Mouse (Mus musculus) urinary bladder, postnatal 14 days (tissue): ENCODE results near the gene Fgf22.
"Not testable (repeated sequence)": the region's sequence is repeated elsewhere in the genome, so short reads cannot be mapped to it uniquely, and the experiment has no call there.

Source experiments
- DNase-seq: peaks from one replicate; pipeline ENCODE4 v3.0.0; 2021; ENCODE audit warnings: low spot score

Fgf22 gene

GRCm38 (mm10) chr10:79732500-79732899 is 22.4 kb upstream of the Fgf22 start:
- DNase-seq, result no peak

DNA sequence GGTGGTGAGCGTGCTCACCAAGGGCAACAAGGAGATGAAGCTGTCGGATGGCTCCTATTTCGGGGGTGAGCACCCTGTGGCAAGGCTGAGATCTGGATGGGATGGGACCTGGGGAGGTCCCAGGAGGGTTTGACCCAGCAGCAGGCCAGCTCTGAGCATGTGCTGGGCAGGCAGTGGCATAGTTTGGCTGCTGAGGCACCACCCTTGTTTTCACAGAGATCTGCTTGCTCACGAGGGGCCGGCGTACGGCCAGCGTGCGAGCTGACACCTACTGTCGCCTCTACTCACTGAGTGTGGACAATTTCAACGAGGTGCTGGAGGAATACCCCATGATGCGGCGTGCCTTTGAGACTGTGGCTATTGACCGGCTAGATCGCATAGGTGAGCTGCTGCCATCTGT is 21.0 kb upstream of the Fgf22 start:
- DNase-seq, result no peak

- no peak for DNase-seq
These were observed 19.5 kb upstream of the Fgf22 start for GRCm38 (mm10) chr10:79735361-79735760.

- DNase-seq, result peak; percentile 44
These were observed 18.2 kb upstream of the Fgf22 start for GRCm38 (mm10) chr10:79736706-79737105.

DNA sequence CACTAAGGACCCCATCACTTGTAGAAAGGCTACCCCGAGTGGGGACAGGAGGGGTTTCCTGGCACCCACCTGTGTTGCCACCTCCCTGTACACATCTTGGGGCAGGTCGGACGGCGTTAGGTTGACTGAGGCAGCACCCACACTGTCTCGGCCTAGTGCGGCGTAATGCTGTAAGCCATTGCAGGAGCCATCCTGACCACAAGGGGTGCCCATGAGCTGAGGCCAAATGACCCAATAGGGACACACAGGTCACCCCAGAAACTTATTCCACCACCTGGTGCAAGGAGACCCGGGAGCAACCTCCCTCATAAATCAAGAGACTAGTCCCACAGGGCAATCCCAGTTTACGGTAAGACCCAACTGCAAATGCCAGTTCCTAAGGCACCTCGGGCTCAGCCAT is 16.6 kb upstream of the Fgf22 start:
- no peak for DNase-seq

- no peak for DNase-seq
These were observed 15.6 kb upstream of the Fgf22 start for GRCm38 (mm10) chr10:79739234-79739633.

DNA sequence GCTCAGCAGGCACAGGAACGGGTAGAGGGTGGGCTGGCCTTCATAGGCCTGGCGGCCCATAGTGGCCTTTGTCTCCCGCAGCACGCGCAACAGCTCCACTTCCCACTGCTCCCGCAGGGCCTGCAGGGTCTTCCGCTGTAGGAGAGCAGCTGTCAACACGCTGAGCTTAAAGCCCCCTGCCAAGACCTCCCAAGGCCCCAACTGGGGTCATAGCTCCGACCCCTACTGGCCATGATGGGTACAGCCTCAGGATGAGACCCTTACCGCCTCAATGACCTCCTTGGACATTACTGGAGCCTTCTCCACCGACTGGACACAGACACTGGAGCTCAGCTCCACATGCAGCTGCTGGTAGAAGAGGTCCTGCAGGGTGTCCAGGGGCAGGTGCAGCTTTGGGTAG is 14.0 kb upstream of the Fgf22 start:
- no peak for DNase-seq

- no peak for DNase-seq
These were observed 11.7 kb upstream of the Fgf22 start for GRCm38 (mm10) chr10:79743161-79743560.

DNA sequence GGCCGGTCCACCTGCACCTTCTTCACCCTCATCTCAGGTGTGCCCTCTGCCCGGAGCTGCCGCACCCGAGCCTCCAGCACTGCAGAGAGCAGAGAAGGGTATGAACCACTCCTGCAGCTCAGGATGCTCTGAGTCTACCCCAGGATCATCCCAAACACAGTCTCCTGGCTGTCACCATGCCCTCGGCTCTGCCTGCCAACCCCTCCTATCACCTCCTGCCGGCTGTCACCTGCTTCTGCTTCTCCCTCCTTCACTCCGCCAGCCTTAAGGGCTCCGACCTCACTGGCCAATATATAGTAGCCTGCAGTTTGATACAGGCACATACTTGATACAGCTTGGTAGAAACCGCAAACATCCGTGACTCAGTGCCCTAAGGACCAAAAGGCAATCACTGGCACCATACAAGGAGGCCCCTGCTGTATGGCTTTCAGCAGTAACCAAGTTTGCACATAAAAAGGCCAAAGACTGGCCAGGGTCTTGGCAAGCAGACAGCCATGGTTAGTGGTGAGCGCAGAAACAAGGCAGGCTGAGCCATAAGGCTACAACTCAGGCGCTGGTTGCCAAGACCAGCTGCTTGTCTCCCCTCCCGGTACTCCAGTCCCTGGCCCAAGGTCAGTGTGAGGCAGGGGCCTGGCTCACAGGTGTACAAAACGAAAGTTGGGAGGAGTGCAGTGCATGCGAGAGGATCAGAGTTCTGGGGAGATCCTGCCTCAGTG is 11.1 kb upstream of the Fgf22 start:
- DNase-seq, result no peak

GRCm38 (mm10) chr10:79745411-79745810 is 9.5 kb upstream of the Fgf22 start:
- no peak for DNase-seq

GRCm38 (mm10) chr10:79745898-79746773 is 8.7 kb upstream of the Fgf22 start, which contains the start of gene Polrmt:
Polrmt (minus strand) TSS chr10:79746581.
- DNase-seq, result peak; percentile 95

GRCm38 (mm10) chr10:79746774-79747151 is 8.1 kb upstream of the Fgf22 start:
- no peak for DNase-seq

DNA sequence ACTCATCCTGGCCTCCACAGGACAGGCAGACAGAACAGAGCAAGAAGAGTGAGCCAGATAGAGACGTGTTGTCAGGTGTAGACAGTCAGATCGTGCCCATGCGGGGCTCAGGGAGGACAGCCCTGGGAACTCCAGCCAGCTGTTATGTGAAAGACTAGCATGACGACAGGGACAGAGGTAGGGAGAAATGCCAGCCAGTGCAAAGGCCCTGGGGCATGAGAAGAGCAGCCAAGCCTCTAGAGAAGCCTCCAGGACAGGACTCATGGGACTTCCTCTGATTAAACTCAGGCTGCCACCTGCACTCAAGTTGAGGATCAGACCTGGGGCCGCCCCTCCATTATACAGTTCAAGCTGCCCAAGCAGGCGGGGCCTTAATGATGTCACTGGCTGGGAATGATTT is 6.4 kb upstream of the Fgf22 start:
- no peak for DNase-seq

DNA sequence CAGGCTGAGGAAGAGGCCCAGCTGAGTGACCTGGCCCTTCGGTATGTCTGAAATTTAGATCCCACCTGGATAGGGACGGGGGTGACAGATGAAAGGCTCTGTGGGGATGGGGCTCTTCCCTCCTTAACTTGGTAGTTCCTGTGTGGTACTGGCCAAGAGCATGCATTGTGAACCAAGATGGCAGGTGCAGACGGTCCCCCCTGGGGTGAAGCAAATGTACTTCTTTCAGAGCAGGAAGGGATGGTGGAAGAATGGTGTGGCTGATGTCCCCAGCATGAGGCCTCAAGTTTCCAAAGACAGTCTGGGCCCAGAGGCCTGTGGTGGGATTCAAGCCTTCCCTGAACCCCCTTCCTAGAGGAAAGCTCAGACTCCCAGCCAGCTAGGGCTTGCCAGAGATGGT is 978 bp downstream of the Fgf22 start:
- no peak for DNase-seq

GRCm38 (mm10) chr10:79756660-79757059 is 1.8 kb downstream of the Fgf22 start:
- DNase-seq, result no peak

- DNase-seq, result not testable (repeated sequence)
These were observed 4.8 kb downstream of the Fgf22 start for GRCm38 (mm10) chr10:79759675-79760074.

DNA sequence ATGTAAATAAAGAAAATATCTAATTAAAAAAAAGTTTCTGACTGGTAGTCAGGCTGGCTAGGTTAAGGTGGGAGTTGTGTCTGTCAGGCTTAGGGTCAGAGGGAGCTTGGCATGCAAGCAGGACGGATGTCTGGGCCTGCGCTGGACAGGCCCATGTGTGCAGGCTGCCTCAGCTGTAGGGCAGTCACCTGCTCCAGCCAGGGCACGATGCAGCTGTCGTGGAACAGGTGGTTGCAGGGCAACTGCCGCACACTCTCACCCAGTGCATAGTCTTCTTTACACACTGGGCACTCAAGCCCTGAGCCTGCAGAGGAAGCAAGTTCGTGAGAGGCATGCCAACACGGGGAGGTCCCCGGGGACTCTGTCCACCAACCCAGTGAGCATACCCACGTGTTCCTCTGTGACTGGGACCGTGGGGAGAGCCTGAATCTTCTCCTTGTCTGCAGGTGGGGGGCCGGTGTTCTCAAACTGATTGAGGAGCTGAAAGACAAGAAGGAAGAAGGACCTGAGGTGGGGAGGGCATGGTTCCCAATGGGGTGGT is 5.8 kb downstream of the Fgf22 start:
- no peak for DNase-seq

- no peak for DNase-seq
These were observed 8.0 kb downstream of the Fgf22 start for GRCm38 (mm10) chr10:79762875-79763274.

- DNase-seq, result peak; percentile 44
These were observed 9.4 kb downstream of the Fgf22 start for GRCm38 (mm10) chr10:79764234-79764633.

DNA sequence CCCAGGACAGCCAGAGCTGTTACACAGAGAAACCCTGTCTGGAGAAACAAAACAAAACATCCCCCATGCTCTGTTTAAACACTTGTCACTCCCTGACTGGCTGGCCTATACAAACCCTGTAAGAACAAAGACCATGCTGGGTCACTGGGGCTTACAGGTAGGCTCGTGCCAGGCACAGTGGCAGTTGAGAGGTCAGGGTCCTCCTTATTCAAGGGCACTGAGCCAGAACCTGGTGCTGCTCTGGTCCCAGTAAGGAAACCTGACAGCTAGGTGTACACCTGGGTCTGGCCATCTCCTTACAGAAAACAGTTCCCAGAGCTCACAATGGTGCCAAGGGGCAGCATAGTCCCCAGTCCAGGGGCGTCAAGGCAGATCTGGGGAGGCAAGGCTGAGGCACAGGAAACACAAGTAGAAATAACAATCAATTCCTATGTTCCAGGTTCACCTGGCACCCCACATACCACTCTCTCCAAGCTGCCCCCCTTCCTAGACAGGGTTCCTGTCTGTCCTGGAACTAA is 10.4 kb downstream of the Fgf22 start:
- DNase-seq, result no peak

DNA sequence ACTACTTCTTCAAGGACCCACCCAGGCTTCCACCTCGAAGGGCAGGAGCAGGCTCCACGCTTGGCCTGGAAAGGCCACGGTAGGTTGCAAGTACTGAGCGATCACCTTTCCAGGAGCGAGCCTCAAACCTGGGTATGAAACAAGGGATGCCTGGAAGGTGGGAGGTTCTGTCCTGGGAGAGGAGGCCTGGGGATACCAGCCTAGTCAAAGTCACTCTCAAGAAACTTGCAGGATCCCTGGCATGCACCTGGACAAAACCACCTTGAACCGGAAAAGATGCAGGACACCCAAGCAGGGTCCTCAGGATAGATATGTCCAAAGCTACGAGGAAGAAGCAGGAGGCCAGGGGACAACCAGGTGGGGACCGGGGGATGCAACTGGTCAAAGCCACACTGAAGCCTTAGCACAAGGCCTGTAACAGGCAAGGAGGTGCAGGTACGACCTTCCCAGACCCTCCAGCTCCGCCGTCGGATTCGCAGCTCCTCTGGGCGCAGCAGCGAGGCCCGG is 11.2 kb downstream of the Fgf22 start:
- no peak for DNase-seq

DNA sequence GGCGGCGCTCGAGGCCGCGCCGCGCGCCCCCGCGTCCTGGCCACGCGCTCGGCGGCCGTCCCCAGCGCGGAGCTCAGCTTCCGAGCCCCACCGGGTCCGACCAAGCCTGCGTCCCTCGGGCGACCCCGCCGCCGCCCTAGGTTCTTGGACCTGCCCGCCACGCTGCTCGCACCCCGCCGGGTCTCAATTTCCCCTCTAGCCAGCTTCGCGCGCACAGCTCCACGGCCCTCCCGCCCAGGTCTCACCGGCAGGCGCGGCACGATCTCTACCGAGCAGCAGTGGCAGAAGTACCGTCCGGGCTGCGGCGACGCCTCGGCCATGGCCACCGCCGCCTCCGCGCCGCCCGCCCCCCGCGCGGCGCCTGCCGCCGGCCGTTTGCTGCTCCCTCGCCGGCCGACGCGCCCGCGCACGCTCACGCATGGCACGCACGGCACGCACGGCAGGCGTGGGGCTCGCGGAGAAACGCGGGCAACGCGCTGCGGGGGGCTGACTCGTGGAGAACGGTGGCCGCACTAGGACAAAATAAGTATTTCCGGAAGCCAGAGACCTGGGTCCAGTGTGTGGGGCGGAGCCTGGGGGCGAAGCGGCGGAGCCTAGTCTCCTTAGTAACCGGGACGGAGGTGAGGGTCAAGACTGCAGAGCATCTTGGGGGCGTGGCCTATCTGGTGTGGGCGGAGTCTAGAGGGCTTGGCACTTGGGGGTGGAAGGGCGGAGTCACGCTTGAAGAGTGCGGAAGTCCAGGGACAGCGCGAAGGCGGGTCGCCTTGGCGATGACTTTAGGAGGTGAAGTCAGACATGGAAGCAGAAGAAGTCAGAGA is 11.8 kb downstream of the Fgf22 start, which contains the start of gene Rnf126:
Gene Rnf126, minus strand, starts transcription at position 445 of the 818 bp plus-strand sequence.
- peak; percentile 99 for DNase-seq
